In the genomic region with DNA sequence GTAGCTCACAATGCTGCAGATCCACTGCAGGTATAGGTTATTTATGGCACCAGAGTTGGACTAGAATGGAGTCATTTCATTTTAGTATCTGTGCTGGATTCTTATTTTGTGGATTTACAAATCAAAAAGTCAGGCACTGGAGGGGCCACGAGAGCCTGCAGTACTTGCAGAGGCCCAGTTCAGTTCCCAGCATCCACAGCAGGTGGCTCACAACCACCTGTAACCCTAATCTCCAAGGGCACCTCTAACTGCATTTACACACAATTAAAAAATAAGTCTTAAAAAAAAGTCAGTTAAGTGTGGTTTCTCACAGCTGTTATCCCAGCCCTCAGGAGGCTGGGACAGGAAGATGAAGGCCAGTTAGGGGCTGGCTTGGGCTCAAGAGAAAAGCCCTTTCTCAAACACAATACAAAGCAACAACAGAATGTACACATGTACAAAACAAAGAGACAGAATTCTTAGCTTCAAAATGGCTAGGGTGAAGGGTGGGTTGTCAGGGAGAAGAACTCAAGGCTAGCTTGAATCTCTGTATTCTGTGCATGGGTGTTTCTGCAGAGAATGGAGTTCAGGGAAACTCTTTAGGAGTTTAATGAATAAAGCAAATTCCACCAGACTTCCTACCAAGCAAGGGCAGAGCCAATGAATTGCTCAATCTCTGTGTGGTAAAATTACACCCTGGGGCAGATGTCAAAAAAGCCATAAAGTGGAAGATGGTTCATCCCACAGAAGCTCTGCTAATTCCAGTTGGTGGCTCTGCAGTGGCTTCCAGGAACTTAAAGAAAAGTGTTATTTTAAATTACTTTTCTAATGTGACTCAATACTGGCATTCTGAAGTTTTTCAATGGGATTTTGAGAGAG, we compare ENCODE assay signal across 21 mouse cellular contexts. TPM values are rescaled to one million over a fixed set of nuclear protein-coding genes. Genes with fewer than 3 reads are reported as not detected.
DNase-seq lines count a peak whose midpoint lies in the region; ATAC-seq and TF ChIP-seq lines count a peak whose summit lies in the region.
"Had no signal": no experiment of that assay in that cellular context is flagged by ENCODE, and none has a peak within 500 bp of the region (broad histone marks: within the 10 kb centered on the region; RNA-seq: fewer than 3 reads in every experiment).

No protein-coding gene starts in this region.

- TF ChIP-seq CTCF in lung, postnatal 0 days (IDR thresholded peaks at IDR 0.05) = no peak

- H3K36me3 ChIP-seq in lung, postnatal 0 days (ENCODE audit: insufficient read depth, low read length) = no peaks in the 10 kb centered on the region
- H3K36me3 ChIP-seq in limb, embryonic 10.5 days = no peaks in the 10 kb centered on the region
- H3K36me3 ChIP-seq: embryonic facial prominence, embryonic 15.5 days; forebrain, embryonic 12.5 days; heart, embryonic 12.5 days; hindbrain, embryonic 10.5 days; lung, embryonic 15.5 days; stomach, embryonic 15.5 days had no signal

- no peak overlapping the region for H3K4me3 ChIP-seq in lung, postnatal 0 days (ENCODE audit: low read depth, low read length)
- no peak overlapping the region for H3K4me3 ChIP-seq in limb, embryonic 10.5 days
- H3K4me3 ChIP-seq: embryonic facial prominence, embryonic 15.5 days; forebrain, embryonic 12.5 days; heart, embryonic 12.5 days; hindbrain, embryonic 10.5 days; lung, embryonic 15.5 days; stomach, embryonic 15.5 days had no signal

- H3K9ac ChIP-seq in lung, postnatal 0 days (replicated peaks; ENCODE audit: low read depth) = no peak overlapping the region
- H3K9ac ChIP-seq: embryonic facial prominence, embryonic 15.5 days; forebrain, embryonic 12.5 days; heart, embryonic 12.5 days; lung, embryonic 15.5 days; stomach, embryonic 15.5 days had no signal

- no peaks in the 10 kb centered on the region for H3K27me3 ChIP-seq in lung, postnatal 0 days (replicated peaks; ENCODE audit: insufficient read depth, low read length)
- H3K27me3 ChIP-seq in limb, embryonic 10.5 days (ENCODE audit: low read depth, poor library complexity, severe bottlenecking) = no peaks in the 10 kb centered on the region
- H3K27me3 ChIP-seq: embryonic facial prominence, embryonic 15.5 days; forebrain, embryonic 12.5 days; lung, embryonic 15.5 days; stomach, embryonic 15.5 days had no signal

- no peak overlapping the region for H3K27ac ChIP-seq in lung, postnatal 0 days (ENCODE audit: low read length)
- no peak overlapping the region for H3K27ac ChIP-seq in limb, embryonic 10.5 days
- H3K27ac ChIP-seq: embryonic facial prominence, embryonic 15.5 days; forebrain, embryonic 12.5 days; hindbrain, embryonic 10.5 days; kidney, postnatal 0 days; lung, embryonic 15.5 days; stomach, embryonic 15.5 days had no signal

- no peak overlapping the region for H3K4me2 ChIP-seq in lung, postnatal 0 days (replicated peaks; ENCODE audit: low read depth, low read length)
- H3K4me2 ChIP-seq: embryonic facial prominence, embryonic 15.5 days; forebrain, embryonic 12.5 days; heart, embryonic 12.5 days; lung, embryonic 15.5 days; stomach, embryonic 15.5 days had no signal

- TF ChIP-seq EP300 in lung, postnatal 0 days (IDR thresholded peaks at IDR 0.05) = no peak

- no peak for ATAC-seq in lung, postnatal 0 days
- ATAC-seq in megakaryocyte progenitor cell, adult 5-6 weeks (replicated peaks; ENCODE audit: poor library complexity) = peak; percentile 83

- peak; percentile 26 for DNase-seq in lung, postnatal 36 days
- DNase-seq in lung, postnatal 0 days (ENCODE audit: low spot score) = no peak
- peak; percentile 86 for DNase-seq in adipocyte (ENCODE audit: low spot score)
- DNase-seq in thymus, postnatal 4 days = peak; percentile 55
- DNase-seq in neural tube, embryonic 10.5 days (ENCODE audit: extremely low spot score, low spot score) = no peak
- no peak for DNase-seq in spleen, postnatal 36 days (ENCODE audit: low spot score in 2 of 2)
- no peak for DNase-seq in limb, embryonic 10.5 days (ENCODE audit: low spot score)
- DNase-seq: cerebellum, adult 11 months; cerebellum, postnatal 36 days had no signal

- H3K9me3 ChIP-seq in lung, postnatal 0 days (ENCODE audit: low read length) = no peaks in the 10 kb centered on the region
- no peaks in the 10 kb centered on the region for H3K9me3 ChIP-seq in limb, embryonic 10.5 days (replicated peaks)
- H3K9me3 ChIP-seq: embryonic facial prominence, embryonic 15.5 days; forebrain, embryonic 12.5 days; heart, embryonic 12.5 days; hindbrain, embryonic 10.5 days; lung, embryonic 15.5 days; stomach, embryonic 15.5 days had no signal

- WGBS in lung, postnatal 0 days = 50% methylated on average over 1 of the region's 1 CpGs
- WGBS in limb, embryonic 10.5 days = 62% methylated on average over 1 of the region's 1 CpGs

- H3K4me1 ChIP-seq in lung, postnatal 0 days (ENCODE audit: insufficient read depth, low read depth, low read length) = no peaks in the 10 kb centered on the region
- H3K4me1 ChIP-seq in limb, embryonic 10.5 days = no peaks in the 10 kb centered on the region
- H3K4me1 ChIP-seq: embryonic facial prominence, embryonic 15.5 days; forebrain, embryonic 12.5 days; heart, embryonic 12.5 days; lung, embryonic 15.5 days; stomach, embryonic 15.5 days had no signal

RNA-seq across cellular contexts. Expression of a gene that starts 19.3 kb away (rescaled TPM):
- 0.11 and 0.14 TPM in 2 replicates for polyA plus RNA-seq in lung, postnatal 0 days (2015; fragmentation: Nextera tagmentation; extraction: Ambion mirVana)
- total RNA-seq in megakaryocyte progenitor cell, adult 5-6 weeks (2015) = not detected in 2 replicates
- not detected in 2 replicates for total RNA-seq in megakaryocyte progenitor cell, adult 5-6 weeks (2017)
- polyA plus RNA-seq in limb, embryonic 10.5 days (2016; fragmentation: Nextera tagmentation; extraction: Ambion mirVana) = not detected in 2 replicates
- total RNA-seq: left cerebral cortex, postnatal 25 days; megakaryocyte-erythroid progenitor cell, adult 5-6 weeks; monocyte, adult 5-6 weeks had no signal
- polyA plus RNA-seq: forebrain, embryonic 12.5 days; hindbrain, embryonic 10.5 days; intestine, embryonic 14.5 days had no signal

Comparison
In these comparisons a context has a peak if more than half of its experiments do, and no peak if none do; other contexts are left out.
1. DNase-seq: peak in lung, postnatal 36 days (single experiment), adipocyte (single experiment) and thymus, postnatal 4 days (single experiment); none in lung, postnatal 0 days (single experiment), neural tube, embryonic 10.5 days (single experiment), spleen, postnatal 36 days (0 of 2) and limb, embryonic 10.5 days (single experiment).